Mouse (Mus musculus) embryonic facial prominence, embryonic 13.5 days (tissue): ENCODE results near the gene Rps7. TPM values are rescaled to one million over a fixed set of nuclear protein-coding genes. Genes with fewer than 3 reads are reported as not detected.

ENCODE experiments used
- ATAC-seq: fragments of 200-750 bp; cut with Nextera tagmentation; 2 replicates; pipeline ENCODE4 v1.8.0; 2017; ENCODE audit warnings: low read depth; ENCODE audit not compliant: insufficient number of reproducible peaks, insufficient read depth, low FRiP score, low TSS enrichment
- H3K27ac ChIP-seq: fragments of 300-500 bp; sonication (generic); 2 replicates; pipeline ENCODE4 v1.5.1; 2015; ENCODE audit warnings: moderate library complexity, mild to moderate bottlenecking, inconsistent platforms
- H3K27me3 ChIP-seq: fragments of 300-500 bp; sonication (generic); 2 replicates; pipeline ENCODE4 v1.6.1; 2015; ENCODE audit warnings: mild to moderate bottlenecking, inconsistent platforms
- H3K36me3 ChIP-seq: fragments of 300-500 bp; sonication (generic); 2 replicates; pipeline ENCODE4 v1.6.1; 2015; ENCODE audit warnings: mild to moderate bottlenecking, inconsistent platforms
- H3K4me1 ChIP-seq: fragments of 300-500 bp; sonication (generic); 2 replicates; pipeline ENCODE4 v1.6.1; 2015; ENCODE audit warnings: inconsistent platforms
- H3K4me2 ChIP-seq: fragments of 300-500 bp; sonication (generic); 2 replicates; pipeline ENCODE4 v1.6.1; 2015; ENCODE audit warnings: moderate library complexity, mild to moderate bottlenecking, inconsistent platforms
- H3K4me3 ChIP-seq: fragments of 300-500 bp; sonication (generic); 2 replicates; pipeline ENCODE4 v1.5.1; 2015; ENCODE audit warnings: mild to moderate bottlenecking, inconsistent platforms
- H3K9ac ChIP-seq: fragments of 300-500 bp; sonication (generic); 2 replicates; pipeline ENCODE4 v1.6.1; 2015; ENCODE audit warnings: mild to moderate bottlenecking, inconsistent platforms
- H3K9me3 ChIP-seq: fragments of 300-500 bp; sonication (generic); 2 replicates; pipeline ENCODE4 v1.6.1; 2016; ENCODE audit warnings: inconsistent platforms
- WGBS: fragments of 180-500 bp; shearing (Covaris S2); methylation state at CpG from one replicate; pipeline ENCODE4 v1.1.7; 2015; ENCODE audit warnings: mixed read lengths; 5-methylcytosine and 5-hydroxymethylcytosine counted together
- polyA plus RNA-seq: library from polyadenylated mRNA; unstranded; fragments of >200 nt; fragmentation: Nextera tagmentation; extraction: Ambion mirVana; gene quantifications from 2 replicates; pipeline ENCODE4 v1.2.1, GENCODE M21; 2015

Rps7 gene
- 763 and 839 TPM in 2 replicates for polyA plus RNA-seq

DNA sequence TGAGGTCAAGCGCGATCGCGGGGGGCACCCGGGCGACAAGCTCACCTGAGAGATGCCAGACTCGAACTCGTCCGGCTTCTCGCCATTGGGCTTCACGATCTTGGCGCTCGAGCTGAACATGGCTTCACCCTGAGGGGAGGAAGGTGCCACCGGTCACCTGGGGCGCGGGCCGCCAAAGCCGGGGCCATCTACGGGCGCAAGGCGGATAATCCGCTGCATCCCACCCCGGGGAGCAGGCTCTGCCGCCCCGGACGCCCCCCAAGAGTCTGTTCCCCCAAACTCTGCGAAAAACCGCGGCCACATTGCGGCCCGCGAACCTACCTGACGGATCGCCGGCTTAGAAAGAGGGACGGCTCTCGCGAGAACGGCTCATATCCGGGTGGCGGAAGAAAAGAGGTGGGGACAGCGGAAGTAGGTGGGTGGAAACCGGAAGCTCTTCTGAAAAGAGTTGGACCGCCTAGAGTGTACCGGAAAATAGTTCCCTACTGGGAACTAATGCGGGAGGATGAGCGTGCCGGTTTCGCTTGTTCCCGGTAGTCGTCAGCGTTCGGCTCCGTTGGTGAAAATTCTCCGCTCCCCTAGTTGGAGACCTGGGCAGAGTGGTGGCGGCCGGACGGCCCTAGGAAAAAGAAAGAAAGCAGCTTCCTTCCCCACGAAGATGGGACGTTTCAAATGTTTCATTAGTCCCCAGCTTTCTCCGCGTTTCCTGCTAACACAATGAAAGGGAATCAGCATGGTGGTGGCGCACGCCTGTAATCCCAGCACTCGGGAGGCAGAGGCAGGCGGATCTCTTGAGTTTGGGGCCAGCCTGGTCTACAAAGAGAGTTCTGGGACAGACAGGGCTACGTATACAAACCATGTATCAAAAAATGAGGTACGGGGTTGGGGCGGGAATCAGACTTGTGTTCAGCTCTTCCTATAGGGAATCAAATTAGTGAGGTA, at the start of gene Rps7:
Gene Rps7, minus strand, starts transcription at position 419 of the 942 bp plus-strand sequence.
- 6% methylated on average over 69 of the region's 69 CpGs for WGBS
- Histone ChIP-seq H3K4me3 (peak within 1 kb of the TSS; percentile 89), H3K27me3 (no peaks in the 10 kb centered on the region), H3K36me3 (peaks cover 38% of the 10 kb centered on the region), H3K27ac (peak within 1 kb of the TSS; percentile 92), H3K9ac (peak within 1 kb of the TSS; percentile 99), H3K4me1 (peaks cover 26% of the 10 kb centered on the region), H3K9me3 (no peaks in the 10 kb centered on the region), H3K4me2 (peak within 1 kb of the TSS; percentile 82)
- peak; percentile 92 for ATAC-seq

DNA sequence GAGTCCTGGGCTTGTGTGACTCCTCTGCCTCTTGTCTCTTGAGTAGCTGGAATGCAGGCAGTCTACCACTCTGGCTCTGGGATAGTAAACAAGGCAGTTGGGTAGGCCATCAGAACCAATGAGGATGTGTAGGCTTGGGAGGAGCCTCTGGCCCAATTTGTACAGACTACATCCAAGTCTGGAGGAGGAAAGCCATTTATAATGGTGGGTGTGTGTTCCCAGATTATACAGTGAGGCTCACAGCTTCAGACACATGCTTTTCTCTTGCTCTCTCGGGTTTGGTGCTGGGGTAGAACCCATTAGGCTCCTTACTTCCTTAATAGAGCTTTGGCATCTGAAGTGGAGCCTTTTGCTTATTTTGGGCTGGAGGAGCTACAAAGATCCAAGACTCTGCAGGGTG, 48.9 kb upstream of the Rps7 start:
- no peak for ATAC-seq
- no peak overlapping the region for H3K9ac ChIP-seq
- H3K4me1 ChIP-seq: no peaks in the 10 kb centered on the region
- no peaks in the 10 kb centered on the region for H3K9me3 ChIP-seq
- H3K4me3 ChIP-seq: no peak overlapping the region
- no peak overlapping the region for H3K27ac ChIP-seq
- H3K4me2 ChIP-seq: no peak overlapping the region
- peaks cover 42% of the 10 kb centered on the region for H3K36me3 ChIP-seq
- 91% methylated on average over 1 of the region's 1 CpGs for WGBS
- no peaks in the 10 kb centered on the region for H3K27me3 ChIP-seq

DNA sequence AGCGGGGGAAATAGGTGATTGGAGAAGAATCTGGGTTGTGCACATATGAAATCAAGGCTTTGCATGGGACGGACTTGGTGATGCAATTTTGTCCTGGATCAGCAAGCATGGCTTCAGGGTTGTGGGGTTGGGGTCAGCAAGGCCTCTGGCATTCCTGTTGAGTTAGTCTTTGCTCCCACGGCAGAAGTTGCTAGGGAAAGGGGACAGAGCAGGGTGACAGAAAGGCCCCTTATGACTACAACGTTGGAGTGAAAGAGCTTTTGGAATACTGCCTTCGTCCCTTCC, 40.1 kb upstream of the Rps7 start:
- Histone ChIP-seq H3K27me3 (no peaks in the 10 kb centered on the region), H3K9ac (peak overlapping the region; percentile 77), H3K27ac (peak overlapping the region; percentile 97), H3K4me3 (peak overlapping the region; percentile 57), H3K4me2 (peak overlapping the region; percentile 68), H3K36me3 (peaks cover 29% of the 10 kb centered on the region), H3K4me1 (peaks cover 12% of the 10 kb centered on the region), H3K9me3 (no peaks in the 10 kb centered on the region)
- ATAC-seq: no peak
- WGBS: 61% methylated on average over 5 of the region's 5 CpGs

DNA sequence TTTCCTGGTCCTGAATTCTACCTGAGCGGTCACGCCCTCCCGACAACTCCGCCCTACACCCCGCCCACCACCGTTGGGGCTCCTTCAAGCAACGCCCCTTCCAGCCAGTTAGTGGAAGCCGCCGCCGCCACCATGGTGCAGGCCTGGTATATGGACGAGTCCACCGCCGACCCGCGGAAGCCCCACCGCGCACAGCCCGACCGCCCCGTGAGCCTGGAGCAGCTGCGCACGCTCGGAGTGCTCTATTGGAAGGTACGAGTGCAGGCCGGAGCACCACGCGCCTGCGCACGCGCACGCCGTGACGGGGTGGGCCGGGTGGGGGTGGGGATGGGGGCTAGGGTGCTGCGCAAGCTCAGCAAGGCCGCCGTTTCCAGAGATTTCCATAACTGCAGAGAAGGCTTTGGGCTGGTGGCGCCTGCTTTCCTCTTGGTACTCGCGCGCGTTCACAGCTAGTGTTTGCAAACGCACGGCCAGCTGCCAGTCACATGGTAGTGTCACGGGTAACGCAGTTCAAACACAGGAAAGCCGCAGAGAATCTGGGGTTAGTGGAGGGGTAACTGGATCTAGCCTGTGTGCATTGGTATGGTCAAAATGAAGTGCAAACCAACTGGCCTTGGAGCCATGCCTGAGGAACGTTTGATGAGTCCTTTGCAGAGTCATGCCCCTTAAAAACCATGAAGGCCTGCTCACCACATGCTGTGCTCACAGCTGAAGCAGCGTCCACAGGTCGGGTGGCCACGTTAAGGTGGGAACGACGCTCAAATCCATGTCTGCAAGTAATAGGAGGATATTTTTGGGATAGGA, 39.6 kb upstream of the Rps7 start, which contains the start of gene Adi1:
Gene Adi1, plus strand, starts transcription at position 111 of the 804 bp plus-strand sequence.
- Histone ChIP-seq H3K27me3 (no peaks in the 10 kb centered on the region), H3K9me3 (no peaks in the 10 kb centered on the region), H3K4me2 (peak within 1 kb of the TSS; percentile 68), H3K9ac (peak within 1 kb of the TSS; percentile 77), H3K4me3 (peak within 1 kb of the TSS; percentile 57), H3K27ac (peak within 1 kb of the TSS; percentile 97), H3K36me3 (peaks cover 25% of the 10 kb centered on the region), H3K4me1 (peaks cover 12% of the 10 kb centered on the region)
- WGBS: 3% methylated on average over 53 of the region's 53 CpGs
- ATAC-seq: peak; percentile 93

DNA sequence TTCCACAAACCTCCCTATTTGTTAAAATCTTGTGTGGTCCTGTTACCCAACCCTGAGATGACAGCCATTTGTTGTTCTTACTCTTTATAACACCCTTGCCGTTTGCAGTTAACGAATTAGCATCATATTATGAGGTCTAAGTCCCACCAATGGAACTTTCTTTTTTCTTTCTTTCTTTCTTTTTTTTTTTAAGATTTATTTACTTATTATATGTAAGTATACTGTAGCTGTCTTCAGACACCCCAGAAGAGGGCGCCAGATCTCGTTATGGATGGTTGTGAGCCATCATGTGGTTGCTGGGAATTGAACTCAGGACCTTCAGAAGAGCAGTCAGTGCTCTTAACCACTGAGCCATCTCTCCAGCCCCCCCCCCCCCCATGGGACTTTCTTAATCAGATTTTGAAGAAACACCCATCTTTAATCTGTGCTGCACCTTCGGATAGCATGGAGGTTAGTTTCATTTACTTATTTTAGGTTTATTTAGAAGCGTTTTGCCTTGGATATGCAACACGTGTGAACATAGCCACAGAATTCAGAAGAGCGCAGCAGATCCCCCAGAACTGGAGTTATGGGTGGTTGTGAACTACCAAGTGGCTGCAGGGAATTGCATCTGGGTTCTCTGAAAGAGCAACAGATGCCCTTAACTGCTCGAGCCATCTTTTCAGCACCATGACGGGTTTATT, 38.4 kb upstream of the Rps7 start:
- Histone ChIP-seq H3K27me3 (no peaks in the 10 kb centered on the region), H3K9ac (0 out of 2 replicates have a peak overlapping the region, but pooled peaks have one; percentile 77), H3K4me2 (peak overlapping the region; percentile 68), H3K9me3 (no peaks in the 10 kb centered on the region), H3K4me3 (peak overlapping the region; percentile 57; the same call in 1 of the 2 replicates), H3K36me3 (peaks cover 17% of the 10 kb centered on the region), H3K27ac (peak overlapping the region; percentile 97; the same call in 1 of the 2 replicates), H3K4me1 (peaks cover 12% of the 10 kb centered on the region)
- 81% methylated on average over 10 of the region's 10 CpGs for WGBS
- no peak for ATAC-seq

DNA sequence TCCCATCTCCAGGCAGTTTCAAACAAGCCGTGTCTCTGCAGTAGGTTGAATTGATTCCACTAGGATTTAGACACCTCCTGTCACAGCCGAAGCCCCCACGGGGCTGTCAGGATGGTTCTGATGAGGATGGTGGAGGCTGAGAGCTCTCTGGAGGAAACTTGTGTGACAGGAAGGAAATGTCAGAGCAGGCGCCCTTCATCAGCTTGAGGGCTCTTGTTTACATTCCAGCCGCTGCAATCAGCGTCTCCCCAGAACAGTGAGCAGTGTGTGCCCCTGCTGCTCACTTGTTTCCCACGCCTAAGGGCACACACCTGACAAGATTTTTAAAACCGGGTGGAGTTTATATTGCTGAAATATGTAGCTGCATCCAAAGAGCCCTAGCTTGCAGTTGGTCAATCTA, 31.5 kb upstream of the Rps7 start:
- no peak for ATAC-seq
- WGBS: 15% methylated on average over 8 of the region's 8 CpGs

DNA sequence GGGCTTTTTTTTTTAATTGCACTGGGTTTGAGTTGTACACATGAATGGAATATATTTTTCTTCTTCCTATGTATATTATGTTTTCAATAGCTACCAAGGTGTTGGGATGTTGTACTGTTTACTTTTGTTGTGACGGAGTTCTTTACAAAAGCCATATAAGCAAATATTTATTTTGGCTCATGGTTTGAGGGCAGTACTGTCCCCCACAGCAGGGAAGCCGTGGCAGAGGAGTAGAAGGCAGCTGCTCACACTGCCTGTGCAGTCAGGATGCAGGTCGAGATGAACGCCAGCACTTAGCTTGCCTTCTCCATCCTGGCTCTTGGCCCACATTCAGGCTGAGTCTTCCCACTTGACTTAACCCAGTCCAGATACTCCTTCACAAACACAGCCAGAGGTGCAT, 31.0 kb upstream of the Rps7 start:
- ATAC-seq: no peak
- Histone ChIP-seq H3K4me1 (peaks cover 10% of the 10 kb centered on the region), H3K4me2 (no peak overlapping the region), H3K9ac (no peak overlapping the region), H3K4me3 (no peak overlapping the region), H3K9me3 (no peaks in the 10 kb centered on the region), H3K27ac (no peak overlapping the region), H3K27me3 (no peaks in the 10 kb centered on the region), H3K36me3 (peaks cover 8% of the 10 kb centered on the region; the same call in 1 of the 2 replicates)
- WGBS: 67% methylated on average over 4 of the region's 4 CpGs

More for the DNA sequence above, 31.5 kb upstream of the Rps7 start:
- H3K9me3 ChIP-seq: no peaks in the 10 kb centered on the region
- H3K27me3 ChIP-seq: no peaks in the 10 kb centered on the region
- peaks cover 10% of the 10 kb centered on the region for H3K4me1 ChIP-seq
- H3K36me3 ChIP-seq: peaks cover 4% of the 10 kb centered on the region; the same call in 1 of the 2 replicates
- no peak overlapping the region for H3K4me3 ChIP-seq
- peak overlapping the region; percentile 6; the same call in 1 of the 2 replicates for H3K9ac ChIP-seq
- no peak overlapping the region for H3K4me2 ChIP-seq
- no peak overlapping the region for H3K27ac ChIP-seq

DNA sequence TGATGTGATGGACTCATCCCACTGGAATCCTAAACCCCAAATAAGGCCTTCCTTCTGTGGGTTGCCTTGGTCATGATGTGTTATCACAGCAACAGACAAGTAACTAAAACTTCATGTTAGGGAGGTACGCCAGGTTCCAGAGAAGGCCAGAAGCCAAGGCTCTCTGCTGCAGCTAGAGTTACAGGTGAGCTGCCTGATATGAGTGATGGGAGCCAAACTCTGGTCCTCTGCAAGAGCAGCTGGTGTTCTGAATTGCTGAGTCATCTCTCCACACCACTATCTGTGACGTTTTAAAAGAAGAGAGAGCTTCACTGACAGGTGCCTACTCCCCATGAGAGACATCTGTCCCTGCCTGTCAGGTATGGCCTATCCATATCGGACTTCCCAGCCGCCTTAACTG, 26.9 kb upstream of the Rps7 start:
- WGBS: 80% methylated on average over 4 of the region's 4 CpGs
- H3K27ac ChIP-seq: no peak overlapping the region

DNA sequence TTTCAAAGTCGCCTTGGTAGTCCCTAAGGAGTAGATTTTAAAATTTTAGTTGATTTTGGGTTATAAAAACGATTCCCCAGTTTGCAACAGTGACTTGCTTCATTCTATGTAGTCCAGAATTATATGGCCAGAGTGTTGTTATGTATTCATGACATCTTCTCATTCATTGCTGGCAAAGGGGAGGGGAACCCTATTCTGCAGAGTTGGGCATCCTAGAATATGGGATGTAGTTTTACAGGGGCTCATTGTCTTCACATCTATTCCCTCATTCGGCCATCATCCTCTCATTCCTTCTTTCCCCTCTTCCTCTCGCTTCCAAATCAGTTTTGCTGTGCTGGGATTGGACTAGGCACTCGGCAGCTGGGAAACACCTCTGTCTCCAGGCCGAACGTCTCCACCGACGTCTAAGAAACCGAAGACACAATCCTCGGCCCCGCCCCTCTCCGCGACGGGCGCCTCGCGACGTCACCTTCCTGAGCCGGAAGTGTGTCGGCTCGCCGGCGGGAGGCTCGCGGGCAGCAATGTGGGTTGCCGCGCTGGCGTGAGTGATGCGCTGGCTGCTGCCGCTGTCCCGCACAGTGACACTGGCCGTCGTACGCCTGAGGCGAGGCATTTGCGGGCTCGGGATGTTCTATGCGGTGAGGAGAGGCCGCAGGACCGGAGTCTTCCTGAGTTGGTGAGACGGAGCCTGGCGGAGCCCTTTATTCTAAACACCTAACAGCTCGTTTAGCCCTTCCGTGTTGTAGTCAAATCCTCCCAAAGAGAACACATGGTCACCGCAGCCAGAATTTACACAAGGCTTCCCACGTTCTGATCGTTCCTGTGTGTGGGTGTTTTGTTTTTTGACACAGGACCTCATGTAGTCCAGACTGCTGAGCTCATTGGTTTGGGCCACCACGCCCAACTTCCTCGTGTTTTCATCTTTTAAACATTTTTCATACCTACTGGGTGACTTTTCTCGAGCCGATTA, 13.7 kb upstream of the Rps7 start, which contains the start of gene Rnaseh1:
Gene Rnaseh1, plus strand, starts transcription at position 462 of the 970 bp plus-strand sequence.
- WGBS: 1% methylated on average over 52 of the region's 52 CpGs

More for the DNA sequence above, 26.9 kb upstream of the Rps7 start:
- Histone ChIP-seq H3K27me3 (no peaks in the 10 kb centered on the region), H3K9ac (no peak overlapping the region), H3K9me3 (no peaks in the 10 kb centered on the region), H3K4me2 (no peak overlapping the region), H3K4me3 (no peak overlapping the region), H3K4me1 (peaks cover 9% of the 10 kb centered on the region), H3K36me3 (peaks cover 45% of the 10 kb centered on the region)
- no peak for ATAC-seq

DNA sequence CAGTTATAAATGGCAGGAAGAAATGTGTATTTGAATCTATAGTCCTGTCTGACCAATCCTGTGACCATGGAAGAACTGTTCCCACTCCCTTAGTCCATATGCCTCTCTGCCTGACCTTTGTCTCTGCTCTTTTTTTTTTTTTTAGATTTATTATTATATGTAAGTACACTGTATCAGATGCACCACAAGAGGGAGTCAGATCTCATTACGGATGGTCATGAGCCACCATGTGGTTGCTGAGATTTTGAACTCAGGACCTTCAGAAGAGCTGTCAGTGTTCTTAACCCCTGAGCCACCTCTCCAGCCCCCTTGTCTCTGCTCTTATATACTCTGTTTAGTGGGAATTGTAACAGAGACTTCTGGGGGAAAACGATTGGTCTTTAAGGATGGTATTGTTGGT, 3.0 kb upstream of the Rps7 start:
- Histone ChIP-seq H3K9ac (no peak overlapping the region), H3K27ac (no peak overlapping the region), H3K4me2 (no peak overlapping the region), H3K27me3 (peaks cover 4% of the 10 kb centered on the region), H3K9me3 (no peaks in the 10 kb centered on the region), H3K4me3 (no peak overlapping the region), H3K36me3 (peaks cover 9% of the 10 kb centered on the region), H3K4me1 (peaks cover 10% of the 10 kb centered on the region)
- no peak for ATAC-seq
- 60% methylated on average over 2 of the region's 2 CpGs for WGBS

More for the DNA sequence above, 13.7 kb upstream of the Rps7 start, which contains the start of gene Rnaseh1:
- Histone ChIP-seq H3K27me3 (no peaks in the 10 kb centered on the region; the same call in 1 of the 2 replicates), H3K36me3 (peaks cover 20% of the 10 kb centered on the region), H3K4me2 (peak within 1 kb of the TSS; percentile 89), H3K9me3 (no peaks in the 10 kb centered on the region), H3K4me3 (peak within 1 kb of the TSS; percentile 88), H3K4me1 (peaks cover 10% of the 10 kb centered on the region), H3K27ac (peak within 1 kb of the TSS; percentile 79), H3K9ac (peak within 1 kb of the TSS; percentile 85)
- ATAC-seq: peak; percentile 88
